Mouse (Mus musculus) MEL-GATA-1-ER (cell line): ENCODE measurements around the gene Npas2.

Experiments used
- DNase-seq: peaks from one replicate; pipeline ENCODE4 v3.0.0-alpha.2; 2012; ENCODE audit warnings: low read depth; ENCODE audit errors: extremely low read depth

The Npas2 gene

GRCm38 (mm10) chr1:39408123-39408522, 214.6 kb downstream of the Npas2 start:
- DNase-seq, result no peak

- peak; percentile 71 for DNase-seq
Measured at GRCm38 (mm10) chr1:39408668-39409067, 215.1 kb downstream of the Npas2 start.

- DNase-seq, result no peak
Measured at GRCm38 (mm10) chr1:39410085-39410821, 216.7 kb downstream of the Npas2 start.
